Mouse (Mus musculus) spleen, adult 2 months (tissue): Measurements from ENCODE around the gene Olfm4. TPM values are rescaled to one million over a fixed set of nuclear protein-coding genes. Genes with fewer than 3 reads are reported as not detected.

ENCODE experiments used
- DNase-seq, 2 experiments: peaks; one replicate each; pipeline versions ENCODE4 v3.0.0 to v3.0.0-alpha.2; 2012 to 2021; ENCODE audit warnings: low spot score in 2 of 2, low read depth in 1 of 2
- H3K27ac ChIP-seq: fragments of 200-500 bp; 2 replicates; pipeline ENCODE4 v1.5.1; 2012; ENCODE audit warnings: low read length, inconsistent platforms; ENCODE audit not compliant: insufficient read depth
- H3K27me3 ChIP-seq: fragments of 200-500 bp; 2 replicates; pipeline ENCODE4 v1.6.1; 2012; ENCODE audit warnings: mild to moderate bottlenecking, moderate library complexity, low read length, inconsistent platforms; ENCODE audit not compliant: control insufficient read depth, insufficient read depth
- H3K36me3 ChIP-seq: fragments of 200-500 bp; 2 replicates; pipeline ENCODE4 v1.6.1; 2012; ENCODE audit warnings: mild to moderate bottlenecking, low read length, inconsistent platforms; ENCODE audit not compliant: control insufficient read depth, insufficient read depth
- H3K4me1 ChIP-seq: fragments of 200-500 bp; 2 replicates; pipeline ENCODE4 v1.6.1; 2011; ENCODE audit warnings: inconsistent platforms; ENCODE audit not compliant: control insufficient read depth, insufficient read depth, insufficient read length
- H3K4me3 ChIP-seq: fragments of 200-500 bp; 2 replicates; pipeline ENCODE4 v1.5.1; 2011; ENCODE audit warnings: mild to moderate bottlenecking, inconsistent platforms; ENCODE audit not compliant: insufficient read depth, insufficient read length; ENCODE audit errors: extremely low read depth
- CTCF ChIP-seq: fragments of 200-500 bp; IDR thresholded peaks from 2 replicates; pipeline ENCODE4 v1.5.1; 2011; ENCODE audit warnings: mild to moderate bottlenecking, inconsistent platforms; ENCODE audit not compliant: insufficient read depth, insufficient read length, insufficient replicate concordance; ENCODE audit errors: extremely low read depth
- POLR2A ChIP-seq: fragments of 200-500 bp; IDR thresholded peaks from 2 replicates; pipeline ENCODE4 v1.6.1; 2011; ENCODE audit warnings: low read depth, low read length, inconsistent platforms
- WGBS: fragments of 180-500 bp; shearing (Covaris S2); methylation state at CpG from one replicate; pipeline ENCODE4 v1.1.7; 2018; 5-methylcytosine and 5-hydroxymethylcytosine counted together
- polyA plus RNA-seq: library from polyadenylated mRNA; depleted of rRNA; stranded (reverse); fragments of >200 nt; gene quantifications from 2 replicates; pipeline ENCODE4 v1.2.3, GENCODE M21; 2012

The Olfm4 gene
- polyA plus RNA-seq, 1 experiment: 0.26 TPM

DNA sequence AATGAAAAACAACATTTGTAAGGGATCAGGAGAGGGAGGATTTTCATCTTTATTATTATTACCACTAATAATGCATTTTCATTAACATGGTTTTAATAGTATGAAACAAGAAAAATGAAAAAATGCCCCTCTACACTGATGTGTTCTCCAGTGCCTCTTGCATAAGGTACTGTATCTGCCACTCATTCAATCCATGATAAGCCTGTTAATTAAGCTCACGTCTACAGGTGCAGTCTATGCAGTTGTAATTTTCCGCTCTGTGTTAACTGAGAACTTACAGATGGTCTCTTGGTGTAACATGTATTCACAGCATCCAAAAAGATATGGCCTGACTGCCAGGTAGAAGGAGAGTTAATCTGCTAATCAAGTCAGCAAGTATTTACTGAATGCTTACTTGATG lies 22.3 kb upstream of the Olfm4 start:
- no peak for DNase-seq
- WGBS: 92% methylated on average over 2 of the region's 2 CpGs
- no peaks in the 10 kb centered on the region for H3K36me3 ChIP-seq
- TF ChIP-seq POLR2A (no peak), CTCF (no peak)
- H3K27me3 ChIP-seq: no peaks in the 10 kb centered on the region
- H3K27ac ChIP-seq: no peak overlapping the region
- no peak overlapping the region for H3K4me3 ChIP-seq
- H3K4me1 ChIP-seq: no peaks in the 10 kb centered on the region

GRCm38 (mm10) chr14:79970165-79970564 lies 13.7 kb upstream of the Olfm4 start:
- no peak for TF ChIP-seq CTCF
- no peak for TF ChIP-seq POLR2A
- WGBS: 73% methylated on average over 3 of the region's 3 CpGs
- Histone ChIP-seq H3K27me3 (no peaks in the 10 kb centered on the region), H3K27ac (no peak overlapping the region), H3K4me1 (no peaks in the 10 kb centered on the region), H3K4me3 (no peak overlapping the region), H3K36me3 (no peaks in the 10 kb centered on the region)
- no peak for DNase-seq

- H3K36me3 ChIP-seq: no peaks in the 10 kb centered on the region
- DNase-seq: no peak
- TF ChIP-seq CTCF (no peak), POLR2A (no peak)
- H3K4me3 ChIP-seq: no peak overlapping the region
- H3K27me3 ChIP-seq: no peaks in the 10 kb centered on the region
- 86% methylated on average over 14 of the region's 14 CpGs for WGBS
- H3K27ac ChIP-seq: no peak overlapping the region
- no peaks in the 10 kb centered on the region for H3K4me1 ChIP-seq
Measured at GRCm38 (mm10) chr14:79970928-79971738, 12.7 kb upstream of the Olfm4 start.

DNA sequence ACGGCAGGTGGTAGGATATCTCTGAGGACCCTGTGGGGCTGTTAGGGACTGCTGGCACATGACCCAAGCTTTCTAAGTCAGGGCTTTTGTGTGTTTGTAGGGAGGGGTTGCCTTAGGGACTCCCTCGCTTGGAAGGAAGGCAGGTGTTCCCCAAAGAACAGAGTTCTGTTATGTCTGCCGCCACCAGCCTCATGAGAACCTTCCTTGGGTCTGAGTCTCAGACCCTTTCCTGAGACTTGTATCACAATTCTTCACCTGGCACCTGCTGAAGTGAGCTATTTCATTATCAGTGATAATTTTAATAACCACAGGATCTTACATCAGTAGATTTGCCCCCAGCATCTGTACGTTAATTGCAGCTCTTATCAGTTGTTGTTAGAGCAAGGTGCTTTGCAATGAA lies 2.4 kb upstream of the Olfm4 start:
- H3K27ac ChIP-seq: no peak overlapping the region
- no peaks in the 10 kb centered on the region for H3K4me1 ChIP-seq
- DNase-seq: no peak
- no peak overlapping the region for H3K4me3 ChIP-seq
- no peaks in the 10 kb centered on the region for H3K27me3 ChIP-seq
- no peak for TF ChIP-seq POLR2A
- TF ChIP-seq CTCF: no peak
- 84% methylated on average over 4 of the region's 4 CpGs for WGBS
- no peaks in the 10 kb centered on the region for H3K36me3 ChIP-seq

DNA sequence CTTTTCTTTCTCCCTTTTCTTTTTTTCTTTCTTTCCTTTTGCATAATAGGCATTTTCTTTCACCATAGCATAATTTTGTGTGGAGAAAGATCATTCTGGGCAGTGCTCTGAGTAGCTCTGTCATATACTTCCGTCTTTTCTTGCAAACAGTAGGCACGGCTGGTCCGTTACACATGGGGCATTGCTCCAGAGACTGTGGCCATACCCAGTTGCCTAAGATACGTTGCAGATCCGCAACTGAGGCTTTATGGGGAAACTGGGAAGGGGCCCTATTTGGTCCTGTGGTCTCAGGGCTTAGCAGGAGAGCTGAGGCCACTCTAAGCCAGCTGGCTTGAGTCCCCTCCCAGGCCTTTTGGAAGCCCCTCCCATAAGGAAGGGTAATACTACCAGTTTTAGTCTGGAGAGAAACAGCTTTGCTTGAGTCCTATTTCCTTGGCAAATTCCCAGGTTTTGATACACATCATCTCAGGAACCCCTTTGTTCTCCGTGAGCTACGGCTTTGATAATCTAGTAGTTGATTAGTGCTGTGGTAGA lies 1.3 kb downstream of the Olfm4 start:
- Histone ChIP-seq H3K4me3 (no peak overlapping the region), H3K27me3 (no peaks in the 10 kb centered on the region), H3K36me3 (no peaks in the 10 kb centered on the region), H3K27ac (no peak overlapping the region), H3K4me1 (no peaks in the 10 kb centered on the region)
- DNase-seq: no peak
- 88% methylated on average over 7 of the region's 7 CpGs for WGBS
- TF ChIP-seq POLR2A (no peak), CTCF (no peak)

- no peak for DNase-seq
- WGBS: 84% methylated on average over 2 of the region's 2 CpGs
- TF ChIP-seq CTCF (no peak), POLR2A (no peak)
- Histone ChIP-seq H3K27ac (no peak overlapping the region), H3K36me3 (no peaks in the 10 kb centered on the region), H3K4me1 (no peaks in the 10 kb centered on the region), H3K4me3 (no peak overlapping the region), H3K27me3 (no peaks in the 10 kb centered on the region)
Measured at GRCm38 (mm10) chr14:79985696-79986095, 1.8 kb downstream of the Olfm4 start.

DNA sequence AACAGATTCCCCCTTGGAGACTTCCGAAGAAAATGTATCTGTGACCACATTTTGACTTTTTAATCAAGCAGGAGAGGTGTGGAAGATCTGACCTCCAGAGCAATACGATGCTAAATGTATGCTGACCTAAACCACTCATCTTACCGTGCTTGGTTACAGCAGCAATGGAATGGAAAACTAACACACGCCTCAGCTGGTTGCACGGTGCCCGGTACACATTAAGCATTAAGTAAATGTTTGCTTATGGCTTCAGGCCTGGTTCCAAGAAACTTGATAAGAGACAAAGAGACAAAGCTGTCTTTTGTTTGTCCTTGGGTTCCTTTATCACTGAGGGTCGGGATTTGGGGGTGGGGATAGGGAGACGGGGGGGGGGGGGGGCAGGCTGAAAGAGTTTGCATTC lies 3.0 kb downstream of the Olfm4 start:
- DNase-seq: no peak
- Histone ChIP-seq H3K27me3 (no peaks in the 10 kb centered on the region), H3K36me3 (no peaks in the 10 kb centered on the region), H3K27ac (no peak overlapping the region), H3K4me1 (no peaks in the 10 kb centered on the region), H3K4me3 (no peak overlapping the region)
- no peak for TF ChIP-seq POLR2A
- TF ChIP-seq CTCF: no peak
- 87% methylated on average over 8 of the region's 8 CpGs for WGBS
